Mouse (Mus musculus): Measurements from ENCODE around the gene Tango6.

Tango6 gene

GRCm38 (mm10) chr8:106817171-106817545, 134.3 kb downstream of the Tango6 start:
- no peak for DNase-seq (ENCODE audit: low read depth)

GRCm38 (mm10) chr8:106818626-106819515, 136.0 kb downstream of the Tango6 start:
- DNase-seq (ENCODE audit: low read depth), result no peak

DNA sequence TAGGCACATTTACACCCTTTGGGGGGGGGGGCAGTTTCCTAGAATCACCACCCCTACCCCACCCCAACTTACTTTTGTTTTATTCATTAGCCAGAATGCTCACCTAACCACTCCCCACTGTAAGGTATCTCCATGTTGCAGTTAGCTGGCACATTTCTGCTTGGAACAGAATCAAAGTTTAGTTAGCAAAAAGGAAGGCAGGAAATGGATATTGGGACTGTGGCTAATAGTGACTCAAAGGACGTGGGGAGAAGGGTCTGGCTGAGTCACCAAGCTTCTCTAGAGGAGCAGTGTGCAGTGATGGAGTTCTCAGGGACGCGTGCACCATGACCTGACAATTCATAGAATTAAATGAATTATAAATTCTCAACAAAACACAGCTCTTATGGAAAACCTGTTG, 136.7 kb downstream of the Tango6 start:
- DNase-seq (ENCODE audit: low read depth), result no peak

DNA sequence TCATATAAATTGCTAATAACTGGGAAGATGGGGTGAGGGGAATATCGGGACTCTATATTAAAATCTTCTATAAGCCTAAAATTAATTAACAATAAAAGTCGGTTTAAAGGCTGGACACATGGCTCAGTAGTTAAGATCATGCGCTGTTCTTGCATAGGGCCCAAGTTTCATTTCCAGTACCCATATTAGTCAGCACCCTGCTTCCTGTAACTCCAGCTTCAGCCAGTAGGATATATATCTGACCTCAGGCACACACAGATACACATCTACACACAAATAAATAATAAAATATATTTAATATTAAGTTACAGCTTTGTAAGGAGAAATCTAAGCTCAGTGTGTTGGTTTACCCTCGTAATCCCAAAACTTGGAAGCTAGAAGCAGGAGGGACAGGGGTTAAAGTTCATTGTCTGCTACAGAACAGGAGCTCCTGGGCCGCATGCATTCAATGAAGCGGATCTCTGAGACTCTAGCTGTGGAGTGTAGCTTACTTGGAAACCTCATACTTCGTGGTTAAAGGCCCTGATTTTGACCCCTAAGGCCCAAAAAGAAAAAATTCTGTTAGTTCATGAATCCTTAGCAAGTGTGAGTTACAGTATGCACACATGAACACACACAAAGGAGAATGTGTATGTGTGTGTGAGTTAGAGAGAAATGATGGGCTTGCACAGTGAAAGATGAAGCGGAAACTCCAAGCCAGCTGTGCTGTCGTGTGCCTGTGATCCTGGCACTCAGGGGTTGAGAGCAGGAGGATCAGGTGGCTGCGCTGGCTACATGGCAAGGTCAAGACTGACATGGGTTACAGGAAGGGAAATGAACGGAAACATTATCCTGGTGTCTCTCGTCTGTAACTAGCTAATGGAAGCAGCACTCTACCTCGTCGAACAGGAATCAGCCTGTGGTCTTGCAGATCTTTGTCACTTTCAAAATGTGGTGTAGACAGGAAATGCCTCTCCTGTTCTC, 138.0 kb downstream of the Tango6 start:
- DNase-seq (ENCODE audit: low read depth), result peak; percentile 22

- no peak for DNase-seq (ENCODE audit: low read depth)
Measured at GRCm38 (mm10) chr8:106828921-106829320, 146.1 kb downstream of the Tango6 start.

DNA sequence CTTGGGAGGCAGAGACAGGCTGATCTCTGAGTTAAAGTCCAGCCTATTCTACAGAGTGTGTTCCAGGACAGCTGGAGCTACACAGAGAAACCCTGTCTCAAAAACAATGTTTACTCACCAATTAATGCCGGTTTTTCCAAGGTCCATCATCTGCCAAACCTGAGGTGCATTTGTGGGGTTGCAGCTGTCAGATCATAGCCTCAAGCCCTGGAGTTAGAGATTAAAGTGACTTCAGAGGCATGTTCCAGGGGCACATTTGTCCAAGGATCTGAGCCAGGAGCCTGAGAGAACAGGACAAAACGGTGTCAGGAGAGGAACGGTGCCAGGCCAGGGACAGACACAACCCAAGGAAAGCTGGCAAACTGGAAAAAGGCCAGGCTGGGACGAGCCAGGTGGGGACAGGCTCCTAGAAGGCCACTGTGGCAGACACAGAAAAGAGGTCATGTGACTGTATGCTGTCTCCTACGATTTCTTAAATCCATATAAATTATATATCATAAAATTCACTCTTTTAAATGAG, 146.7 kb downstream of the Tango6 start:
- no peak for DNase-seq (ENCODE audit: low read depth)

GRCm38 (mm10) chr8:106834899-106835298, 152.0 kb downstream of the Tango6 start:
- DNase-seq (ENCODE audit: low read depth), result no peak

DNA sequence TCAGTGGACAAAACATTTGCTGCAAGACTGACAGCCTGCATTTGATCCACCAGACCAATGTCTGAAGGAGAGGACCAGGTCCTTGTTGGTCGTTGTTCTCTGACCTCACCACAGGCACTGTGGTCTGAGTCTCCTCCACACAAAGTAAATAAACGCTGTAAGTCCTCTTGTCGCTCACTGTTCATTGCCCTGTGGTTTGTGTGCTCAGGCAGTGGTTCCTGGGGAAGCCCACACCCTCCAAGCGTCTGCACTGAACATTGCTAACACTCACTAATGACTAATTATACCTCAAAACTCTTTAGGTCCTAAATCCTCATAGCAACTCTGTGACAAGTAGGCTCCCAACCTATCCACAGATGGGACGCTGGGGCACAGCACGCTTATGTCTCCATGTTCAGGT, 153.7 kb downstream of the Tango6 start:
- DNase-seq (ENCODE audit: low read depth), result no peak

DNA sequence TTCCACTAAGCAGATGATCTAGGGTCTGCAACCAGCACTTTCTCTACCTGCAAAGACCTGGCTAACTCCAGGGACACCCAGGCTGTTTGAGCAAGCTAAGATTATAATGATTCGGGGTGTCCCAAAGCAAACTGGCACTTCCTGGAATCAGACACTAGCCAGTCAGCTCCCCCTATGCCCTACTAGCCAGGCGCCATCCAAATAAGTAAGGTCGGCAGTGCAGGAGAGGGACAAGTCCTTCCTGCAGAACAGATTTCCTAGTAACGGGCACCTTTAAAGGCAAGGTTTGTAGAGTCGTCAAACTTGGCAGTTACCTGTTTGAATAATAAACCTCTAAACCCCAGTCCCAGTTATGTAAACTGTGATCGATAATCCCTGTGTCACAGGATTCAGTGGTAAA, 155.9 kb downstream of the Tango6 start:
- DNase-seq (ENCODE audit: low read depth), result no peak

- DNase-seq (ENCODE audit: low read depth), result no peak
Measured at GRCm38 (mm10) chr8:106839209-106840001, 156.5 kb downstream of the Tango6 start.

DNA sequence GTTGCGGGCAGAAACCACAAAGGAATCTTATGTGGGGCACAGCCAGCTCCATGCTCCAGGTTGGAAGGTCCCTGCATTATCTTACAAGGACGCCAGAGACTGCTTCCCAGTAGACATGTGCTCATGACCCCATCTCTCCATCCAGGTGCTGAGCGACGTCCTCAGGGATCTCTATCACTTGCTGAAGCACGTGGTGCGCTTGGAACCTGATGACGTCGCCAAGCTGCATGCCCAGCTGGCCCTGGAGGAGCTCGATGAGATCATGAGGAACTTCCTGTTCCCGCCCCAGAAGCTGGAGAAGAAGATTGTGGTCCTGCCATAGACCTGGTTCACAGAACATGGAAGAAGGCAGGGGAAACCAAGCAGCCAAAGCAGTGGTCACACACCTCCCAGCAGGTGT, 167.2 kb downstream of the Tango6 start:
- DNase-seq (ENCODE audit: low read depth), result no peak

DNA sequence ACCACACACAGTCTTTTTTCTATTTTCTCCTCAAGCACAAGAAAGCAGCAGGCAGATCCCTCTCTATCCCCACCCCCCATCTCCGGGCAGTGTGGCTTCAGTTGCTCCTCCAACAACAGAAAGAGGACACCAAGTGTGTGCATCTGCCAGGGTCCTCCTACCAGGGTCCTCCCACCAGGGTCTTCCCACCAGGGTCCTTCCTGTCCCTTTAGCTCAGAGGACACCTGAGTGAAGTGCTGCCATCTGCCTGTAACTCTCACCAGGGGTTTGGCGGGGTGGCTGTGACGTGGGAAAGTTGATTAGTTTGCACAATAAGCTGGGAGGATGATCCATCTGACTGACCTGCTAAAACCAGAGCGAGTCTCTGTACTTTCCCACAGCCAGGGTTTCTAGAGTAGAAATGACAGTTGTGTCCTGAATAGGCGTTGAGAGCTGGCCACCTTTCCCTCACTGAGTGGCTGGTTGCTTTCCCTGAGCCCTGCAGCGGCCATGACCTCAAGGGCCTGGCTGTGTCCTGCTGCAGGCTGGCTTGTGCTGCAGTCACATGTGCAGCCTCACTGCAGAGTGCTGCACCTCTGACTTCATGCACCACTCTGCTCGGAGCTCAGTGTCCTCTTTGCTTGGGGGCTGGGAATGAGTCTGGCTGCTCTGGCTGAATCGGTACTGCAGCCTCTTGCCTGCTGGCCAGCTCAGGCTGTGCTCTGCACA, 171.8 kb downstream of the Tango6 start:
- no peak for DNase-seq (ENCODE audit: low read depth)

DNA sequence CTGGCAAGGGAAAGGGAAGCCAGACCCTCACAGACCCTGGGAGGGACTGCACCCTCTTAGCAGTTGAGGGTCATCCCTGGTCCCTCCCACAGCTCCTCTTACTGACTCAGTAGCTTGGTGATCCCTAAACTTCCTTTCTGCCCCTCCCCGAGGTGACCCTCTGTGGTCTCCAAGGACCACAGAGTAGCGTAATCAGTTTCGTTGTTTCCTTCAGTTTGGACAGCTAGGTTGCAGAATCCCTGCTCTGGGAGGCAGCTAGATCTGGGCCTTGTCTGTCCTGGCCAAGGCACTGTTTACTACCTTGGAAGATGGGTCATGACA, 172.3 kb downstream of the Tango6 start:
- no peak for DNase-seq (ENCODE audit: low read depth)

GRCm38 (mm10) chr8:106862845-106863244, 180.0 kb downstream of the Tango6 start:
- DNase-seq (ENCODE audit: low read depth), result no peak

DNA sequence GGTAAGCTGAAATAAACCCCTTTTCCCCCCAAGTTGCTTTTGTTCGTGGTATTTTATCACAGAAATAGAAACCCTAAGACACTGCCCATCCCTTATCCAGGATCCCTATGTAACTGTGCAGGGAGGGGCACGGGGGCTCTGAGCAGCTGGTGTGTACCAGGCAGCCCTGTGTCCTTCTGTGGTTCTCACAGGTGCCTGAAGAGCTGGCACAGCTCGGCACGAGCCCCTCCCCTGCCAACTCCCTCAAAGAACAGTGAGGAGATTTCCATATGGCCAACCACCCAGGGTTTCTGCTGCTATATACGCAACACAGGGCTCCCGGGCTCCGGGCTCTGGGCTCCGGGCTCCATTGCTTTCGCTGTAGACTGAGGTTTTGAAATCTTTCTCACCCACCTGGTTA, 182.5 kb downstream of the Tango6 start:
- no peak for DNase-seq (ENCODE audit: low read depth)

DNA sequence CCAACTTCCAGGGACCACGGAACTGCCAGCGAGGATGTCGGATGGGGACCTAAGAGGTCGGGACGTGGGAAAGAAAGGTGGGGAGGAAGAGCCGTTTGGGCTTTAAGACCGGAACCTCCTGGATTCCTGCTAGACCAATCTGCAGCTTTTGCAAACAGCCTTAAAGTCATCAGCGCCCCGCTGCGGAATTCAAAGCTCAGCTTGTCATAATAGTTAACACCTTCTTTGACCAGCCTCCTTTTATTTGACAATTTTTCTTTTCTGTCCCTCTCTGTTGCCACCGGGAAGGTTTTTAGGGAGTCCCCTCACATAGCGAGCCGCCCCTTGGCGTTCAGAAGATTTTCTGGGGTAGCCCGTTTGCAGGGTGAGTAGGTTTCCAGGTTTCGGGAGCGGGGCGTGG, 187.2 kb downstream of the Tango6 start, which contains the start of gene Has3:
Has3 (plus strand) TSS at position 192 of the 400 bp plus-strand sequence.
- peak; percentile 21 for DNase-seq (ENCODE audit: low read depth)

DNA sequence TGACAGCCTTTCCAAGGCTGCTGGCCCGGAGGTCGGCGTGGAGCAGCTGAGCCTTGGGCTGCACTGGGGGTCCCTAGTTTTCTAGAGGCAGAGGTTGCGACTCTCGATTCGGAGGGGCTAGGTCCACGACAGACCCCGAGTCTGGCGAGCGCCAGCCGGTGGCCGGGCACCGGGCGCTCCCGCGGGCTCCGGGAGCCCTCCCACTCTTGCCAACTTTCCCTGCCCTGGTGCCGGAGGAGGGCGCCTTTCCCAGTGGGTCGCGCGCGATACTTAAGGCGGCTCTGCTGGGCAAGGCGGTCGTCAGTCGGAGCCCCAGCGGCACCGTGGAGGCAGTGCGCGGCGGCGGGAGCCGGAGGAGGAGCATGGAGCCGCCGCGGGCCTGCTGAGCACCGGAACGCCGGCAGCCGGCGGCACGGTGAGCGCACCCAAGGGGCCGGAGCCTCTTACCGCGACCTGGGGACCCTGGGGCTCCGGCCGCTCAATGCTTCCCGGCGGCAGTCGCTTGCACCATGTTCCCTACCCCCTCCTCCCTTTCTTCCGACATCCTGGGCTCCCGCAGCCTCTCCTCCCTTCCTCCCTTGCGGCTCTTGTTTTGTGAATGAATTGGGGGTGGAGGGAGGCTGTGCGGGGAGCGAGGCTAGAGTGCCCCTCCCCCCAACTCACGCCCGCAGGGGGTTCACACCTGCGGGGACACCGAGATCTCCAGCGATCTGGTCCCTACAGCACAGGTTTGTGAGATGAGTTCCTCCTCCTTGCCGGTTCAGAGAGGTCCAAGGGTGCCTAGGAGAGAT, 187.9 kb downstream of the Tango6 start:
- DNase-seq (ENCODE audit: low read depth), result peak; percentile 37

- no peak for DNase-seq (ENCODE audit: low read depth)
Measured at GRCm38 (mm10) chr8:106871328-106871926, 188.6 kb downstream of the Tango6 start.

GRCm38 (mm10) chr8:106871931-106872371, 189.1 kb downstream of the Tango6 start:
- DNase-seq (ENCODE audit: low read depth), result no peak
